Mouse (Mus musculus) hindbrain, postnatal 0 days (tissue): ENCODE results near the gene Olfr638. TPM values are rescaled to one million over a fixed set of nuclear protein-coding genes. Genes with fewer than 3 reads are reported as not detected.

Experiments
- ATAC-seq: fragments of 200-750 bp; cut with Nextera tagmentation; 2 replicates; pipeline ENCODE4 v1.8.0; 2017; ENCODE audit warnings: mild to moderate bottlenecking, moderate TSS enrichment, moderate library complexity
- DNase-seq: peaks from one replicate; pipeline ENCODE4 v3.0.0-alpha.2; 2015; ENCODE audit warnings: low spot score
- H3K27ac ChIP-seq: fragments of 300-500 bp; sonication (generic); 2 replicates; pipeline ENCODE4 v1.5.1; 2014; ENCODE audit warnings: mild to moderate bottlenecking
- H3K27me3 ChIP-seq: fragments of 300-500 bp; sonication (generic); 2 replicates; pipeline ENCODE4 v1.6.1; 2014; ENCODE audit warnings: low read length, mixed read lengths; ENCODE audit not compliant: insufficient read depth
- H3K36me3 ChIP-seq: fragments of 300-500 bp; sonication (generic); 2 replicates; pipeline ENCODE4 v1.6.1; 2014; ENCODE audit warnings: low read length, mixed read lengths; ENCODE audit not compliant: insufficient read depth
- H3K4me1 ChIP-seq: fragments of 300-500 bp; sonication (generic); 2 replicates; pipeline ENCODE4 v1.6.1; 2014; ENCODE audit warnings: antibody characterized with exemption, low read length, mixed read lengths; ENCODE audit not compliant: insufficient read depth
- H3K4me2 ChIP-seq: fragments of 300-500 bp; sonication (generic); 2 replicates; pipeline ENCODE4 v1.6.1; 2014; ENCODE audit warnings: low read depth, mild to moderate bottlenecking, low read length, moderate library complexity, mixed read lengths
- H3K4me3 ChIP-seq: fragments of 300-500 bp; sonication (generic); 2 replicates; pipeline ENCODE4 v1.5.1; 2014; ENCODE audit warnings: low read length
- H3K9ac ChIP-seq: fragments of 300-500 bp; sonication (generic); replicated peaks from 2 replicates; pipeline ENCODE4 v1.6.1; 2014; ENCODE audit warnings: mild to moderate bottlenecking, low read length, moderate library complexity, mixed read lengths
- H3K9me3 ChIP-seq: fragments of 300-500 bp; sonication (generic); 2 replicates; pipeline ENCODE4 v1.6.1; 2016; ENCODE audit warnings: low read length, mixed read lengths
- CTCF ChIP-seq: IDR thresholded peaks from 2 replicates; pipeline ENCODE4 v1.5.1; 2016; ENCODE audit warnings: antibody characterized with exemption, control low read depth, low read depth
- WGBS: fragments of 180-500 bp; shearing (Covaris S2); extraction: QIAGEN DNeasy Blood & Tissue Kit; methylation state at CpG from one replicate; pipeline ENCODE4 v1.1.7; 2014; 5-methylcytosine and 5-hydroxymethylcytosine counted together
- polyA plus RNA-seq: library from polyadenylated mRNA; unstranded; fragments of >200 nt; fragmentation: Nextera tagmentation; extraction: Ambion mirVana; gene quantifications from 2 replicates; pipeline ENCODE4 v1.2.1, GENCODE M21; 2015
- total RNA-seq: library from RNA; depleted of rRNA; stranded (reverse); fragments of >200 nt; gene quantifications from 2 replicates; pipeline ENCODE4 v1.2.3, GENCODE M21; 2014; rRNA removed

Olfr638 gene
- total and polyA plus RNA-seq, 2 experiments from 2014 or later: not detected

- H3K9me3 ChIP-seq: no peaks in the 10 kb centered on the region
- no peak overlapping the region for H3K4me2 ChIP-seq
- no peaks in the 10 kb centered on the region for H3K27me3 ChIP-seq
- H3K4me3 ChIP-seq: no peak overlapping the region
- no peak for ATAC-seq
- no peak for TF ChIP-seq CTCF
- no peak for DNase-seq
- no peak overlapping the region for H3K27ac ChIP-seq
- 91% methylated on average over 6 of the region's 6 CpGs for WGBS
- no peaks in the 10 kb centered on the region for H3K4me1 ChIP-seq
- H3K36me3 ChIP-seq: no peaks in the 10 kb centered on the region
- no peak overlapping the region for H3K9ac ChIP-seq
These were observed 23.1 kb downstream of the Olfr638 start for GRCm38 (mm10) chr7:104021651-104022050.

- ATAC-seq (no peak), DNase-seq (no peak)
- no peaks in the 10 kb centered on the region for H3K4me1 ChIP-seq
- no peaks in the 10 kb centered on the region for H3K27me3 ChIP-seq
- no peak for TF ChIP-seq CTCF
- WGBS: 78% methylated on average over 6 of the region's 6 CpGs
- H3K9ac ChIP-seq: no peak within 1 kb of the TSS
- H3K4me3 ChIP-seq: no peak within 1 kb of the TSS
- H3K27ac ChIP-seq: no peak within 1 kb of the TSS
- no peak within 1 kb of the TSS for H3K4me2 ChIP-seq
- H3K9me3 ChIP-seq: no peaks in the 10 kb centered on the region
- H3K36me3 ChIP-seq: no peaks in the 10 kb centered on the region
These were observed 26.9 kb downstream of the Olfr638 start, which contains the start of gene Olfr640 for GRCm38 (mm10) chr7:104025473-104025872. TSS of gene Olfr640 (minus strand) at chr7:104025573.

DNA sequence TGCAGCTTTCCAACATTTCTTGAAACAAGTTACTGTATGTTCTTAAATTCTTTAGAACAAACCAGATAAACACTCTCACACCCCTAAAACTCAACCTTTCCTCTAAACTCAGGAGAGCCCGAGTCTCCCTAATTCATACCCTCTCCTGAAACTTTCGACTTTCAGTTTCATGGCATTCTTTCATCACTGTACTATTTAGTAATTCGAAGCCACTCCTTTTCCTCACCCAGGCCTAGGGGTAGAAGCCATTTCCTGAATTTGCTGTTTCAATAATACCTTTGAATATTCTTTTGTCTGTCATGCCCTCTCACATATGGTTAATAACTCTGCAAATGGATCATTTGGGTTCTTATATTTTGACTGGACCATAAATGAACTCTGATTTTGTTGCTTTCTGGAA, 28.4 kb downstream of the Olfr638 start:
- Histone ChIP-seq H3K4me3 (no peak overlapping the region), H3K27ac (no peak overlapping the region), H3K4me1 (no peaks in the 10 kb centered on the region), H3K9ac (no peak overlapping the region), H3K4me2 (no peak overlapping the region), H3K36me3 (no peaks in the 10 kb centered on the region), H3K9me3 (no peaks in the 10 kb centered on the region), H3K27me3 (no peaks in the 10 kb centered on the region)
- ATAC-seq (no peak), DNase-seq (no peak)
- 85% methylated on average over 3 of the region's 3 CpGs for WGBS
- no peak for TF ChIP-seq CTCF

GRCm38 (mm10) chr7:104035145-104035544, 36.6 kb downstream of the Olfr638 start, which contains the start of gene Olfr641:
TSS of gene Olfr641 (plus strand) at chr7:104035445.
- no peaks in the 10 kb centered on the region for H3K36me3 ChIP-seq
- no peaks in the 10 kb centered on the region for H3K4me1 ChIP-seq
- H3K4me2 ChIP-seq: no peak within 1 kb of the TSS
- TF ChIP-seq CTCF: no peak
- H3K9ac ChIP-seq: no peak within 1 kb of the TSS
- no peak within 1 kb of the TSS for H3K27ac ChIP-seq
- H3K9me3 ChIP-seq: no peaks in the 10 kb centered on the region
- no peaks in the 10 kb centered on the region for H3K27me3 ChIP-seq
- DNase-seq (no peak), ATAC-seq (no peak)
- H3K4me3 ChIP-seq: no peak within 1 kb of the TSS
- WGBS: 73% methylated on average over 1 of the region's 1 CpGs

- H3K9me3 ChIP-seq: no peaks in the 10 kb centered on the region
- no peaks in the 10 kb centered on the region for H3K36me3 ChIP-seq
- H3K4me3 ChIP-seq: no peak overlapping the region
- ATAC-seq: no peak
- H3K4me2 ChIP-seq: no peak overlapping the region
- no peaks in the 10 kb centered on the region for H3K27me3 ChIP-seq
- H3K27ac ChIP-seq: no peak overlapping the region
- no peak for DNase-seq
- no peaks in the 10 kb centered on the region for H3K4me1 ChIP-seq
- WGBS: 94% methylated on average over 4 of the region's 4 CpGs
- H3K9ac ChIP-seq: no peak overlapping the region
- TF ChIP-seq CTCF: no peak
These were observed 52.2 kb downstream of the Olfr638 start for GRCm38 (mm10) chr7:104050745-104051144.

DNA sequence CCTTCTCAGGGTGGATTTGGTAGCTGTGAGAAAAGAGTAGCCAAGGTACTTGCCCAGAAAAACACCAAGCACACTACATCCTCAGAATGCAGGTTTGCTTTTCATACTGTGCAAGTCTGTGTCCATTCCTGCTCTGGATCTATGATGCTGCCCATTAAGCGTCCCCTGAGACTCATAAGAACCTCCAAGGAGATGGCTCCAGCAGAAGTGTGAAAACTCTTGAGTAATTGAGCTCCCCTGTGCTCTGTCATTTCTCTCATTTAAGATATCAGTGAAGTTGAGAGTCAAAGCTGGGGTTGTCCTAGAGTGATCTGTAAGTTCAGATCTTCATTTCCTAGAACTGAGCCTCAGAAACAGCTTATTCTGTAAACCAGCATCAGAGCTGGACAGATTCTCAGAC, 54.0 kb downstream of the Olfr638 start, which contains the start of gene Olfr642:
Olfr642 (minus strand) TSS at position 101 of the 400 bp plus-strand sequence.
- DNase-seq (no peak), ATAC-seq (no peak)
- Histone ChIP-seq H3K4me1 (no peaks in the 10 kb centered on the region), H3K27me3 (no peaks in the 10 kb centered on the region), H3K36me3 (no peaks in the 10 kb centered on the region), H3K4me2 (no peak within 1 kb of the TSS), H3K27ac (no peak within 1 kb of the TSS), H3K4me3 (no peak within 1 kb of the TSS), H3K9ac (no peak within 1 kb of the TSS), H3K9me3 (no peaks in the 10 kb centered on the region)
- TF ChIP-seq CTCF: no peak
- 67% methylated on average over 1 of the region's 1 CpGs for WGBS

Other genes with a start within 250 kb of the Olfr638 start
Only the 30 nearest of the 33 such genes appear.
- gene Olfr68, start 219.0 kb upstream of the Olfr638 start, total RNA-seq: not detected in 2 replicates
- not detected in 2 replicates for gene Olfr68, start 219.0 kb upstream of the Olfr638 start, polyA plus RNA-seq
- gene Olfr67, start 206.9 kb upstream of the Olfr638 start, total RNA-seq: not detected in 2 replicates
- not detected in 2 replicates for gene Olfr67, start 206.9 kb upstream of the Olfr638 start, polyA plus RNA-seq
- gene Hbb-bt, start 184.8 kb upstream of the Olfr638 start, total RNA-seq: 146 and 311 TPM in 2 replicates
- gene Hbb-bt, start 184.8 kb upstream of the Olfr638 start, polyA plus RNA-seq: 213 and 218 TPM in 2 replicates
- gene Hbb-bs, start 170.7 kb upstream of the Olfr638 start, total RNA-seq: 1,334 and 1,616 TPM in 2 replicates
- 849 and 1,064 TPM in 2 replicates for gene Hbb-bs, start 170.7 kb upstream of the Olfr638 start, polyA plus RNA-seq
- gene Hbb-bh2, start 158.2 kb upstream of the Olfr638 start, total RNA-seq: not detected in 2 replicates
- not detected in 2 replicates for gene Hbb-bh2, start 158.2 kb upstream of the Olfr638 start, polyA plus RNA-seq
- not detected in 2 replicates for gene Hbb-bh1, start 155.6 kb upstream of the Olfr638 start, total RNA-seq
- not detected in 2 replicates for gene Hbb-bh1, start 155.6 kb upstream of the Olfr638 start, polyA plus RNA-seq
- gene Hbb-y, start 145.5 kb upstream of the Olfr638 start, total RNA-seq: not detected in 2 replicates
- gene Hbb-y, start 145.5 kb upstream of the Olfr638 start, polyA plus RNA-seq: 0.30 and 1.1 TPM in 2 replicates
- gene Olfr66, start 112.5 kb upstream of the Olfr638 start, total RNA-seq: not detected in 2 replicates
- not detected in 2 replicates for gene Olfr66, start 112.5 kb upstream of the Olfr638 start, polyA plus RNA-seq
- not detected in 2 replicates for gene Olfr64, start 104.3 kb upstream of the Olfr638 start, total RNA-seq
- not detected in 2 replicates for gene Olfr64, start 104.3 kb upstream of the Olfr638 start, polyA plus RNA-seq
- not detected in 2 replicates for gene Olfr65, start 95.3 kb upstream of the Olfr638 start, total RNA-seq
- gene Olfr65, start 95.3 kb upstream of the Olfr638 start, polyA plus RNA-seq: not detected in 2 replicates
- not detected in 2 replicates for gene Olfr631, start 69.9 kb upstream of the Olfr638 start, total RNA-seq
- not detected in 2 replicates for gene Olfr631, start 69.9 kb upstream of the Olfr638 start, polyA plus RNA-seq
- not detected in 2 replicates for gene Olfr632, start 64.4 kb upstream of the Olfr638 start, total RNA-seq
- gene Olfr632, start 64.4 kb upstream of the Olfr638 start, polyA plus RNA-seq: not detected in 2 replicates
- not detected in 2 replicates for gene Olfr633, start 54.3 kb upstream of the Olfr638 start, total RNA-seq
- not detected in 2 replicates for gene Olfr633, start 54.3 kb upstream of the Olfr638 start, polyA plus RNA-seq
- gene Olfr635, start 27.6 kb upstream of the Olfr638 start, total RNA-seq: not detected in 2 replicates
- gene Olfr635, start 27.6 kb upstream of the Olfr638 start, polyA plus RNA-seq: not detected in 2 replicates
- not detected in 2 replicates for gene Olfr639, start 18.6 kb downstream of the Olfr638 start, total RNA-seq
- 0.03 TPM in 1 of 2 replicates, not detected in the other for gene Olfr639, start 18.6 kb downstream of the Olfr638 start, polyA plus RNA-seq
- gene Olfr640, start 26.8 kb downstream of the Olfr638 start, total RNA-seq: not detected in 2 replicates
- gene Olfr640, start 26.8 kb downstream of the Olfr638 start, polyA plus RNA-seq: not detected in 2 replicates
- not detected in 2 replicates for gene Olfr641, start 36.7 kb downstream of the Olfr638 start, total RNA-seq
- not detected in 2 replicates for gene Olfr641, start 36.7 kb downstream of the Olfr638 start, polyA plus RNA-seq
- not detected in 2 replicates for gene Olfr642, start 53.9 kb downstream of the Olfr638 start, total RNA-seq
- not detected in 2 replicates for gene Olfr642, start 53.9 kb downstream of the Olfr638 start, polyA plus RNA-seq
- gene 4930516K23Rik, start 62.7 kb downstream of the Olfr638 start, total RNA-seq: not detected in 2 replicates
- not detected in 2 replicates for gene 4930516K23Rik, start 62.7 kb downstream of the Olfr638 start, polyA plus RNA-seq
- not detected in 2 replicates for gene Olfr644, start 73.1 kb downstream of the Olfr638 start, total RNA-seq
- not detected in 2 replicates for gene Olfr644, start 73.1 kb downstream of the Olfr638 start, polyA plus RNA-seq
- not detected in 2 replicates for gene Olfr645, start 86.7 kb downstream of the Olfr638 start, total RNA-seq
- gene Olfr645, start 86.7 kb downstream of the Olfr638 start, polyA plus RNA-seq: not detected in 2 replicates
- not detected in 2 replicates for gene Olfr646, start 106.1 kb downstream of the Olfr638 start, total RNA-seq
- gene Olfr646, start 106.1 kb downstream of the Olfr638 start, polyA plus RNA-seq: not detected in 2 replicates
- gene Ubqln5, start 131.1 kb downstream of the Olfr638 start, total RNA-seq: not detected in 2 replicates
- not detected in 2 replicates for gene Ubqln5, start 131.1 kb downstream of the Olfr638 start, polyA plus RNA-seq
- gene Olfr643, start 138.7 kb downstream of the Olfr638 start, total RNA-seq: not detected in 2 replicates
- not detected in 2 replicates for gene Olfr643, start 138.7 kb downstream of the Olfr638 start, polyA plus RNA-seq
- not detected in 2 replicates for gene Ubqln3, start 144.5 kb downstream of the Olfr638 start, total RNA-seq
- not detected in 2 replicates for gene Ubqln3, start 144.5 kb downstream of the Olfr638 start, polyA plus RNA-seq
- gene Ubqlnl, start 151.8 kb downstream of the Olfr638 start, total RNA-seq: not detected in 2 replicates
- not detected in 2 replicates for gene Ubqlnl, start 151.8 kb downstream of the Olfr638 start, polyA plus RNA-seq
- gene Olfm5, start 166.1 kb downstream of the Olfr638 start, total RNA-seq: not detected in 2 replicates
- not detected in 2 replicates for gene Olfm5, start 166.1 kb downstream of the Olfr638 start, polyA plus RNA-seq
- gene Olfr648, start 184.6 kb downstream of the Olfr638 start, total RNA-seq: not detected in 2 replicates
- 0.37 and 0.40 TPM in 2 replicates for gene Olfr648, start 184.6 kb downstream of the Olfr638 start, polyA plus RNA-seq
- gene Olfr649, start 197.2 kb downstream of the Olfr638 start, total RNA-seq: not detected in 2 replicates
- not detected in 2 replicates for gene Olfr649, start 197.2 kb downstream of the Olfr638 start, polyA plus RNA-seq
- 0.29 and 0.37 TPM in 2 replicates for gene Trim6, start 220.0 kb downstream of the Olfr638 start, total RNA-seq
- 0.68 and 0.91 TPM in 2 replicates for gene Trim6, start 220.0 kb downstream of the Olfr638 start, polyA plus RNA-seq